Mouse (Mus musculus): ENCODE data around the gene Neurl3. TPM values are rescaled to one million over a fixed set of nuclear protein-coding genes. Genes with fewer than 3 reads are reported as not detected.

The Neurl3 gene
- total RNA-seq, 4 experiments from 2014 or later: 2.0 to 4.4 (median 2.8) TPM

DNA sequence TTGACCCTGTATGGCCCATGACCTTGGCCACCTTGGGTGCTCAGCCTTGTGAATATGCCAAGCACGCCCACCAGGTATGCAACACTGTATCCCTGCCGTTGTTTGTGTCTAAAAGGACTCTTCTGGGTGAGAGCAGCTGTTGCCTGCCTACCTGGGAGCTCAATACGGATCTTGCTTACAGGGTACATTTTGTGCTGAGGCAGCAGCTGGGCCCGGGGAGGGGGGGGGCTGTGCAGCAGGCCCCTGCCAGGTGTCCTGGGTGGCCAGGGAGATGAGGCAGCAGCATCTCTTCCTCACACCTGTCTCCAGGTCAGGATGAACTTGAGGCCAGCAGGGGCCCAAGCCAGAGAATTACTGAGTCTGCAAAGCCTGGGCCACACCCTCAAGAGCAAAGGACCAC is 23.6 kb upstream of the Neurl3 start:
- no peak for DNase-seq (ENCODE audit: low spot score)

DNA sequence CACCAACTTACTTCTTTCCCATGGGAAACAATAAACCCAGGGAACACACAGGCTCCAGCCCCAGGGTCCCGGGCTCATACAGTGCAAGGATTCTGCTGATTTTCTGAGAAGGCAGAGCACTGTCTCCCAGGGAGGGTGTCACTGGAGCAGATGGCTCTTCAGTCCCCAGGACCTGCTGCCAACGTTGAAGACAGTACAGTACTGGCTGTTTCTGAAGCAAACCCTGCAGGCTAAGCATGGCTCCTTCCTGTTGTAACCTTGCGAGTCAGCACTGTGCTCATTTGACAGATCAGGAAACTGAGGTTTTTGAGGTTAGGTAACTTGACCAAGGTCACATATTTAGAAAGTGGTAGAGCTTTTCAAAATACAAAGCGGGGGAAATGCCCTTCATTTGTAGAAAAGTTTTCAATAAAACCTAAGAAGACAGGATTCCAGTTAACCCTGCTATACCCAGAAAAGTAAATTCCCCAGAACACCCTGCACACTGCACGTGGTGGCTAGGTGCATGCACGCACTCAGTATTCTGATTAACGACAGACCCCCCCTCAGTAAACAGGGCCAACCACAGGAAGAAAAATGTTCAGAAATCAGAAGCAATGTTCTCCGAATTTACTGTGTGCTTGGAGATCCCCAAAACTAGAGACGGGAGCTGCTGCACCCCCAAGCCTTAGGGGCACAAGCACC is 22.1 kb upstream of the Neurl3 start:
- DNase-seq (ENCODE audit: low spot score): no peak

DNA sequence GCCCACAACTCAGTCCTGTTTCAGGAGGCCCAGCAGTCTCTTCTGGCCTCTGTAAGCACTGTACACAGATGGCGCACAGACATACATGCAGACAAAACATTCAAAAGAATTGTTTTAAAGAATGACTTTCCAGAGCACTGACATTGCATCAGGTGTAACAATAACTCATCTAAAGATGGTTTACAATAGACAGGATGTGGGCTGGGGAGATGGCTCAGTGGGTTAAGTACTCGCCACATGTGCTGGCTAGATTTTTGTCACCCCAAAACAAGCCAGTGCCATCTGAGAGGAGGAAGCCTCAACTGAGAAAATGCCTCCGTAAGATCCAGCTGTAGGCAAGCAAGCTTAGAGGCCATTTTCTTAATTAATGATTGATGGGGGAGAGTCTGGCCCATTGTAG is 19.9 kb upstream of the Neurl3 start:
- no peak for DNase-seq (ENCODE audit: low spot score)

DNA sequence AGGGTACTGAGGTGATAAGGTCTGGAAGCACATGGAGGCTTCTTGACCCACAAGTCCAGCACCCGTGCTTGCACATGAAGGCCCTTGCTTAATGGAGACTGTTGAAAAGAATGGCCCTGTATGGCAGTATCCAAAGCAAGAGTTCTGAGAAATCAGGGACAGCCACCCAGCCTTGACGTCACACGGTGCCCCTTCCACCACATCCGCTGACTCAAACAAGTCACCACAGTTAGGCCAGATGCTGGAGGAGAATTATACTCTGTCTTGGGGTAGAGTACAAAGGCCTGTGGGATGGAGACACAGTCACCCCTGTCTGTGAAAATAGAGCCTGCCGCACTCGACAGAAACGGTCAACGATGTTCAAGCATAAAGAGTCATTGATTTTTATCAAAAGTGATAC is 19.0 kb upstream of the Neurl3 start:
- DNase-seq (ENCODE audit: low spot score): no peak

DNA sequence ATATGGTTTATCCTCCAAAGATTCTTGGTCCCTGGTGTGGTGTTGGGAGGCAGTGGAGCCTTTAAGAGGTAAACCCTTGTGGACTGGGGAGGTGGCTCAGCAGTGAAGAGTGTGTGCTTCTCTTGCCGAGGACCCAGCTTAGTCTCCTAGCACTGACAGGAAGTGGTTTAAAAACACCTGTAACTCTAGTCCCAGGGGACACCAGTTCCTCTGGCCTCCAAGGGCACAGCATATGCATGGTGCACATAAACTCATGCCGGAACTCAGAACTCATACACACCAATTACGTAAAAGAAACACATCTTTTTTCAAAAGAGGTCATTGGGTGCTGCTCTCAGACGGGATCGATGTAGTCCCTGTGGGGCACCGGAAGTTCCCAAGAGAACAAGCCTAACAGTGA is 7.4 kb upstream of the Neurl3 start:
- DNase-seq (ENCODE audit: low spot score): no peak

DNA sequence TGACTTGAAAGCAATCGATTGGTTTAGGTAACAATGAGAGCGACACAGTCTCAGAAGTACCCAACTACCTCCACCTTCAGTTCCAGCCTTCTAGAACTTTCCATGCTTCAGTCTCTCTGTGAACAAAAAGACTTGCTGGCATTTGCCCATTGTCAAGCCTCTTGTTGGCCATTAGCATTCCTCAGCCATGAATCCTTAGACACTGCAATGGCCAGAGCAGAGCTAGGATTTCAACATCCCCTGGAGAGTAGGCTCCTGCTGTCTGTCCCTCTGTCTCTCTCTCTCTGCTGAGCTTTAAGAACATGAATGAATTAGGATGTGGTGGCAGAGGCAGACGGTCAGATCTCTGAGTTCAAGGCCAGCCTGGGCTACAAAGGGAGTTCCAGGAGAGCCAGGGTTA is 6.5 kb upstream of the Neurl3 start:
- DNase-seq (ENCODE audit: low spot score): no peak

DNA sequence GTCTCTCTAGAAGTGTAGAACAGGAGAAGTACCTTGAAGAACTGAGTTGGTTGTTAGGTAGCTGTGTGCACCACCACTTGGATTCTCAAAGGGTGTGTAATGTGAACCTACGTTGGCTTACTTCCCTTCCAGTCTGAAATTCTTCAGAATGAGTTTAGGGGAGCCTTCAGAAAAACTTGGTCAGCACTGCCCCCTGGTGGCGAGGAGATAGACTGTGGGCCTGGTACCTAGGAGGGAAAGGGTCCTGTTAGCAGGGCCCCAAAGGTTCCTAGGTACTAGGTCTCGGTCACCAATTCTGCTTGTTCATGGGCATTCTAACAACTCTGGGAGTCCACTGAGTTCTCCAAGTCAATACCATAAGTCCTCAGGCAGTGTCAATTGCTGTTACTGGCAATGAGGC is 4.7 kb upstream of the Neurl3 start:
- DNase-seq (ENCODE audit: low spot score): peak; percentile 83

DNA sequence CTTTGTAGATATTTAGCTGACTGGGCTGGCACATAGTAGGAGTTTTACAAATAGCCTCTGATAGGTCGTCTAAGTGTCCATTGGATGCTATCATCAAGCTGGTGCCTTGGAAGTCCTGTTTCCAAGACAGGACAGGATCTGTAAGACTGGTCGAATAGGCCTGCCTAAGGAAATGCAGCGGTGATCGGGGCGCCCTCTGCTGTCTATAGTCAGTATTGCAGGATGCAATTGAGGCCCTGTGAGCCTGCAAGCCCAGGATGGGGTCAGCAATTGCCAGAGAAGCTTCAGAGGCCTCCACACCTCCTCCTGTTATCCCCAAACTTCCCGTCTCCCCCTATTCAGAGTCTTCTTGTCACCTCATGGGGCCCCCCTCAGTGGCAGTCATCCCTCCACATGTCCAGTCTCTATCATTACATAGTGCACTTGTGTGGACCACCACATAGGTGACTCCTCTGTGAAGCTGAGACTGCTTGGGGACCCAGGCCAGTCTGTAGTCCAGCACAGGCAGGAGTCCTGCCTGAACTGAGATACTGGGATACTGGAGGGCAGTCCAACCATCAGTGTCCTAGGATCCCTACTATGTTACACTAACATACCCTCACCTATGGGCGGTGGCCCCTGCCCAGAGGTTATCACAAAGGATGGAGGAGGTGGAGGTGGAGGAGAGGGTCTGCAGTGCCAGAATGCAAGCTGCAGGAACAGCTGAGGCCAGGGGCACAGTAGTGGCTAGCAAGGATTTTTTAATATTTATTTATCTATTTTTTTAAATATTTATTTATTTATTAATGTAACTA is 3.0 kb upstream of the Neurl3 start:
- peak; percentile 86 for DNase-seq (ENCODE audit: low spot score)

DNA sequence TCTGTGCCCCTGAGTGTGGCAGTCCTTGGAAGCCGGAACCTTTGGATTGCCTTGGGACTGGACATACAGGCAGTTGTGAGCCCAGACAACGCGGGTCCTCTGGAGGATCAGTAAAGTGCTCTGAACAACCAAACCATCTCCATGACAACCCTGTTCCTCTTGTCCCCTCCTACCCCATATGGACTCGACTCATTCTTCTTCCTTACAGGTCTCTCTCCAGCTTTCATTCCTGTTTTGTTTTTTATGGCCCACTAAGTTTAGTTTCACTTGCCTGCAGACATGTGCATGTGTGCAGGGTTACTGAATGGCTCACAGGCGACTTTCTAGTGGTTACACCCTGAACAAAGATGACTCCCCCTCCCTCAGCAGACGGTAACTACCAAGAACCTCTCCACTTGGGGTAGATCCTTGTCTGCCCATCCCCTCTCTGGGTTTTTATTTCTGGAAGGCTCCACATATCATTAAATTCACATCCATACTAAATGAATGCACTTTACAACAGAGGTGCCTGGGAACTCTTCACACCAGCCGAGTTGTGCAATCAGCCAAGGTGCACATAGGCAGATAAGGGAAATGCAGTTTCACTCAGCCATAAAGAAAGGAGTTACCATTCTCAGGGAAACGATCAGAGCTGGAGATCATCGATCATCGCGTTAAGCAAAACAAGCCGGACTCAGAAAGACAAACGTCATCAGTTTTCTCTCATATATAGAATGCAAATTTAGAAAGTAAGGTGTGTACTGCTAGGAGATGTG is 1.3 kb upstream of the Neurl3 start:
- DNase-seq (ENCODE audit: low spot score): no peak

DNA sequence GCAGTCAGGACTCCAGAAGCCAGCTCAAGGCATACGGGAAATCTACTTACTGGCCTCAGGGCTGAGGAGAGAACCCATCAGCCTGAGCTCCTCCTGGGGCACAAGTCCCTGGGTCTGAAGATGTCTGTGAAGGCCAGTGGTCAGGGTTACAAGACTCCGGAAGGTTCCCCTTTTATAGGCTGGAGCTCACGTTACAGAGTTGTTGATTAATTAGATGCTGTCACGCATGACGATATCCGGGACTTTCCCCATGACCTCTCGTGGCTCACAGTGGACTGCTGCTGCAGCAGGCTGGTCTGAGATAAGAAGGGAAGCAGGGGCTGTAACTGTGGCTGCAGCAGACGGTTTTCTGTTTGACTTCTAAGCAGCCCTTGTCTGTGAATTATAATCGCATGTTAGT is 1.2 kb downstream of the Neurl3 start:
- DNase-seq (ENCODE audit: low spot score): peak; percentile 63

DNA sequence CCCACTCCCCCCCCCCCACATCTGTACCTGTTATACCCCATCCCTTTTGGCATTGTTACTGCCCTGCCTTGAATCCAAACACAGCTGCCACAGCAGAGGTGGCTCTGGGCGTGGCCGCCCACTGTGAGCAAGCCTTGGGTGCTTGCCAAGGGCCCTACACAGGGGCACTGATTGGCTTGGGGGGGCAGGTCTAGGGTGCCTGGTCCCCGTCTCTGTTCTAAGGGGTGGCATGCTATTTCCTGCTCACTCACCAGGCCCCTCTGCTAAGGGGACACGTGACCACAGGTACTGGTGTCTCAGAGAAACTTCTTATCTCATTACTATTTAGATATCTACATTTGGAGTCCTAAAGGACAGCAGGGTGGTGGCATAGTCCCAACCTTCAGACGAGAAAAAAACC is 1.9 kb downstream of the Neurl3 start:
- DNase-seq (ENCODE audit: low spot score): no peak

DNA sequence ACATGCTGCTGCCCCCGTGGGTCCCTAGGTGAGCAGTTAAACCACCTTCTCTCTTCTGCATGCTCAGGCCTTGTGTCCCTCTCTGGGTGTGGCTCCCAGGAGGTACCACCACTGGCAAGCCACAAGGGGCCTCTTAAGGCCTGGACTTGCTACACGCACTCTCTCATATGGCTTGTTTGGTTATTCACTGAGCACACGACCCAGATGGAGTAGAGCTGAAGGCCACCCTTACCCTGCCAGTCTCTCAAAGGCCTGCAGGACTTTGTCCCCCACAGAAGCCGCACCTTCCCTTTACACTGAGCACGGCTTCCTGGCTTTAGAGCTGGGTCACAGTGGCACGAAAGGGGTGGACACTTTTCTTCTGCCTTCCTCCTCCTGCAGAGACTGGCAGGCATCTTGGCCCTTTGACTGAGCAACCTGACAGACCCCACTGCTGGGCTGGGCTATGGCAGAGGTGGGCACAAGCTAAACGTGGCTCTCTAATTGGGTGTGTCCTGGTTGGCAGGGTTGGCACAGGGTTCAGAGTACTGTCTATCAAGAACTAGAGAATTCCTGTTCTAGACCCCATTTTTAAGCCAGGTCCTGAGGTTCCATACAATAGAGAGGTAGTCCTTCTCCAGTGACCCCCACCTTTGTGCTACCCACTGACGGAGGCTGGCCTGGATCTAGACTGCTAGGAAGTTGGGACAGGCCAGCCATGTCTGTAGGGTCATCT is 2.8 kb downstream of the Neurl3 start:
- no peak for DNase-seq (ENCODE audit: low spot score)

DNA sequence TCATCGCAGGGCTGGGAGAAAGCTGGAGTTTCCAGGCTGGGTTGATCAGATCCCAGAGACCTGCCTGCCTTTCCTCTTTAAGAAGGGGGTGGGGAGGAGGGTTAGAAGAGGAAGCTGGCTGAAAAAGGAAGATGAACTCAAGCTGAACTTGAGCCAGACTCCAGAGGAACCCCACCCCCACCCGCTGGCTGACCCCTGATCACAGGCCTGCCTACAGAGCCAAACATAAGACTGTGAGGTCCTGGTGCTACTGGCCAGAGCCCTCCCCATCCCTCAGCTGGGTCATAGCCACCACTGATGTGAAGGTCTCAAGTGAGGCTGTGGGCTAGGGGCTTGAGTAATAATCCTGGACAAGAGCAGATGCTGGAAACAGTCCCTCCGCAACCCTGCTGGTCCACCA is 3.8 kb downstream of the Neurl3 start:
- peak; percentile 72 for DNase-seq (ENCODE audit: low spot score)

DNA sequence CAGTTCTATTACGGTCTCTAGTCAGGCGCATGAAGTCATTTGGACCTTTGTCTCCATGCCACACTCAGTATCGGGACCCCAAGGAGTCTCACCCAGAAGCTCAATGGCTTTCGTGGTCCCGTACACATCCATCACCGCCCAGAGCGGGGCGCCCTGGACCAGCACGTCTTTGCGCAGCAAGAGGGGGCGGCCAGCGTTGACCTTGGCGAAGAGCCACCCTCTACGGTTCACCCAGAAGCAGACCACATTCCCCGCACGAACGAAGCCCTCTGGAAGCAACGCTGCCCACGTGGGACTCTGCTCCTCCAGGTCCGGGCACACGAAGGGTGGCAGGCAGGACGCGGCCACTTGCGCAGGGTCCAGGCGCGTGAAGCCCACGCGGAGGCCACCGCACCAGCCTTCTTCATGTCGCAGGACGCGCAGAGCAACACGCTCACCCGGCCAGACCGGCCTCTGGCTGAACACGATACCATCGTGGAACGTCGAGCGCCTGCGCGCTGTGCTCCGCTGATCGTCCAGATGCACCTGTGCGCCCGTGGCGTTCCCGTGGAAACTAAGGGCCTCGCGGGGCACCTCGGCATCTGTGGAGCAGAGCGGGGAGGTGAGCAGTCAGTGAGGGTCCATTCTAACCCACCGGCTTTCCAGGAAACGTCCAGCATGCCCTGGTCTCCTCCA is 5.2 kb downstream of the Neurl3 start:
- DNase-seq (ENCODE audit: low spot score): no peak

DNA sequence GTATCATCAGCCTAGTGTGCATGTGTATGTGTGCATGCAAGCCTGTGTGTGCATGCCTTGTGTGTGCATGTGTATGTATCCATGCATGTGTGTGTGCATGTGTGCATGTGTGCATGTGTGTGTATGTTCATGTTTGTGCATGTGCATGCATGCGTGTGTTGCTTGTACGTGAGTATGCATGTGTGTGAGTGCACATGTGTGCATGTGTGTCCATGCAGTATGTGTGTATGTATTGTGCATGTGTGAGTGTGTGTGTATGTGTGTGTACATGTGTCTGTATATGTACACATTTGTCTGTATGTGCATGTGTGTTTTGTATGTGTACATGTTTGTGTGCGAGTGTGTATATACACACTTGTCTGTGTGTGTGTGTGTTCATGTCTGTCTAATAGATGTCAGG is 6.9 kb downstream of the Neurl3 start:
- no peak for DNase-seq (ENCODE audit: low spot score)

DNA sequence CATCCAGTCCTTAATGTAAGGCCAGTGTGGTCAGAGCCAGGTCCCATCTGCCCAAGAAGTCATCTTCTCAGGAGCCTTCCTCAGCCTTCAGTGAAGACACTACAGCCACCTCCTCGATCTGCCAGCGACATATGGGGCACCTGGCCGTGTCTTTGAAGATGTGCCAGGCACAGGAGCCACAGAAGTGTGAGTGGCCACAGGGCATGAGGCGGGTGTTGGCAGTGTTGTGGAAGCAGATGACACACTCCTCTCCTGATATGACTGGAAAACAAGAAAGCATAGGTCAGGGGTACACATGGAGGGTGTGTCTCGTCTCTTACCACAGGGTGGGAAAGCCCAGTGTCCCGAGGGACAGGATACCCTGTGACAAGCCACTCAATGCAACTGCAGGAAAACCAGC is 8.2 kb downstream of the Neurl3 start:
- no peak for DNase-seq (ENCODE audit: low spot score)

DNA sequence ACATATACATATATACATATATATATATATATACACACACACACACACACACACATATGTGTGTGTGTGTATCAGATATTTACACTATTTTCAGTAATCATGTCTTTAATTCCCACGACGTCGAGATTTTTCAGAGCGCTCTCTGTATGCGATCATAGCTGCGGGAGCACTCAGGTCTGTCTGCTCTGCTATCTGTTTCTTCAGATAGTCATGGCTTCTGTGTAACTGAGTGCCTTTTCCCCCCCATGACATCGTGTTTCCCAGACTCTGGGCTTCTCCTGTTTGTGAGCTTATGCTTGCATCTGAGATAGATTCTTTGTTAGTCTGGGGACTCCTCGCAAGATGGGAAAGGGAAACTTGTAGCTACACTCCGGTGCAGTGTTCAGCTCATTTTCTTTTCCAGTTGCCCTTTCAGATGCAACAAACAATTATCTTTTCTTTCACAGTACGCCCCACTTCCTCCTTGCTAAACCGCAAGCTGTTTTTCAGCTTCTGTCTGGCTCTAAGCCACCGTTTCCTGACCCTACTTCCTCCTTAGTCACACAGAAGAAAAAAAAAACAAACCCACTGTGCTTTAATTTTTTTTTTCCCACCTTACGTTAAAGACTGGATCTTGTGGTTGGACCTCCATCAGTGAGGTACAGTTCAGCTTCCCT is 10.5 kb downstream of the Neurl3 start:
- peak; percentile 83 for DNase-seq (ENCODE audit: low spot score)

DNA sequence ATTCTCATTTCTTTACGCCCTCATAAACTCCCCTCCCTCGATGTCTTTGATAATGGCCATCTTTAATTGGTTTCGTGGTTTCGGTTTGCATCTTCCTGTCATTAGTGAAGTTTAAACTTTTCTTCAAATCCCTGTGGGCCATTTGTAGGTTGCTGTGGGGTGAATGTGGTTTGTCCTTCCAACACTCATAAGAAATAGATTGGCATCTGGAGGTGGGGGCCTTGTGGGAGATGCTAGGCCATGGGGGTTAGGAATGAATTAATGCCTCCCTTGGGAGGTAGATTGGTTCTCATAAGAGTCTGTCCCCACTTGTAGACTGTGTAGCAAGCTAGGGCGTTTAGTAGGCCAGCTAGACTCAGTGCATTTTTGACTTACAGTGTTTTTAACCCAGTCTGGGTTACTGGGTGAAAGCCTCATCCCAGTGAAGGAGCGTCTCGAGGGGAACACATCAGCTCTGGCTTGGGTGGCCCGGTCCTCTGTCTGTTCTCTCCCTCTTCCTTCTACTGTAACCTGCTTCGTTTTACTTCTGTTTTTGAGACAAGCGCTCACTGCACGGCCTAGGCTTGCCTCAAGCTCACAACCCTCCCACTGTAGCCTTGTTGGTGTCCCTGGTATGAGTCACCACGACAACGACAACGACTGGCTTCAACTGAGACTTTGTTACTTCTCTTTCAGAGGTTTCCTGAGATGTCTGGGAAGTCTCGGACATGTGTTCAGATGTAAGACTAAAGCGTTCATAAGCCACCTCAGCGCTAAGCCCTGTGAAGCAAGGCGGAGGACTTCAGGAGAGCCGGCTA is 12.6 kb downstream of the Neurl3 start:
- no peak for DNase-seq (ENCODE audit: low spot score)

DNA sequence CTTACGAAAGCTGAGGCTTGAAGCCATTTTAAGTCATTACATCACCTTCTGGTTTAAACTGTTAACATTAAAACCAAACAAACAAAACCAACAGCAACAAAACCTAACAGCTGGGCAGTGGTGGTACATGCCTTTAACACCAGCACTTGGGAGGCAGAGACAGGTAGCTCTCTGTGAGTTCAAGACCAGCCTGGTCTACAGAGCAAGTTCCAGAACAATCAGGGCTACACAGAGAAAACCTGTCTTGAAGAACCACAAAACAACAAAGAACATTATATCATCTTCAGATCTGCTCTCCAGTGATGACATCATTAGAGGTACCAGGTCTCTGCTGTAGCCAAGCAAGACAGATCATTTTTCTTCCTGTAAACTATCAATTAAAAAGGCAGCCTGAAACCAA is 14.1 kb downstream of the Neurl3 start:
- DNase-seq (ENCODE audit: low spot score): no peak

DNA sequence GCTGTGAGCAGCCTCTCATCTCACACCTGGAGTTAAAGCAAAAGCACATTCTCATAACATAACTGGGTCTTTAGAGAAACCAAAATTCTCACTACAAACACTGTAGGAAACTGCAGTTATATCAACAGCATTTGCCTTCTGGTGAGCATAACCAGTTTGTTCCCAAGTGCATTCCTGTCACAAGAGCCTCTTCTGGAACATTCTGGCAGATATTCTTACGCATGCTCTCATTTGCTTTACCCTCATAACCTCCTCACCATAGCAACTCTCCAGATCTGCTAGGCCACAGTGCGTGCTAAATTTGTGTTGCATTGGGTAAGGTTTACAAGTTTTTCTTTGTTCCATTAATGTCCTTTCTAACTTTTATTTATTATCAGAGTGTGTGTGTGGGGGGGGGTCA is 15.2 kb downstream of the Neurl3 start:
- DNase-seq (ENCODE audit: low spot score): no peak

Data from heart, adult 8-10 months (tissue).